In the genomic region with DNA sequence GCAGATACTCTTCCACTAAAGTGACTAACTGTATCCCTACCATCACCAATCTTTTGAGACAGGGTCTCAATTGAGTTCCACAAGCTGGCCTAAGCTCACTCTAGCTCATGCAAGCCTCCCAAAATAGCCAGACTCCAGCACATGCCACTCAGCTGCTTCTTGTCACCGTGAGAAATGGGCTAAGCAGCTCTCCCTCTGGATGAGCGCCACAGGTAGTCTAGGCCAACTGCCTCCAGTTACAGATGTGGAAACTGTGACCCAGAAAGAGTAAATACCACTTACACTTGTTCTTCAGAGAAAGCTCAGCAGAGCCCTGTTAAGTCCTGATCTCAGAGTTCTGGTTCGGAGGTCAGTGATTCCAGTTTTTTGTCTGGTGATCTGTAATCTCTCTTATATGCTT, we compare ENCODE assay signal across 16 mouse cellular contexts. TPM values are rescaled to one million over a fixed set of nuclear protein-coding genes. Genes with fewer than 3 reads are reported as not detected.
DNase-seq lines count a peak whose midpoint lies in the region; TF ChIP-seq lines count a peak whose summit lies in the region.
"Had no signal": no experiment of that assay in that cellular context is flagged by ENCODE, and none has a peak within 500 bp of the region (broad histone marks: within the 10 kb centered on the region; RNA-seq: fewer than 3 reads in every experiment).

No protein-coding gene starts in this region.

- intact Hi-C loops in heart, postnatal 36 days (cut with DNase I): no loop called here

- 59% methylated on average over 3 of the region's 3 CpGs for WGBS in cerebellum, adult 2 months

- TF ChIP-seq POLR2A in cerebellum, adult 2 months (IDR thresholded peaks at IDR 0.05; ENCODE audit: borderline replicate concordance, insufficient read depth, low read length): no peak

- no peaks in the 10 kb centered on the region for H3K27me3 ChIP-seq in cerebellum, adult 2 months (ENCODE audit: control insufficient read depth, insufficient read depth, low read length)
- H3K27me3 ChIP-seq: hindbrain, embryonic 12.5 days; intestine, embryonic 15.5 days; liver, embryonic 15.5 days; megakaryocyte, embryonic 14.5 days had no signal

- H3K4me1 ChIP-seq in cerebellum, adult 2 months (ENCODE audit: control insufficient read depth, insufficient read depth, low read length): peaks cover 25% of the 10 kb centered on the region
- H3K4me1 ChIP-seq: intestine, embryonic 15.5 days had no signal

- no peak overlapping the region for H3K4me3 ChIP-seq in cerebellum, adult 2 months (replicated peaks; ENCODE audit: insufficient read depth, low read depth, low read length)
- H3K4me3 ChIP-seq: hindbrain, embryonic 12.5 days; intestine, embryonic 15.5 days; limb, embryonic 10.5 days; liver, embryonic 15.5 days; megakaryocyte, embryonic 14.5 days had no signal

- DNase-seq in gastrocnemius, adult 18-20 months (ENCODE audit: low spot score): peak; percentile 91
- no peak for DNase-seq in gastrocnemius, postnatal 4 days (ENCODE audit: low spot score in 2 of 2)
- peak; percentile 70 for DNase-seq in fibroblast of lung, adult 2 months (ENCODE audit: low read depth)
- peak; percentile 45 to 61 for DNase-seq in heart, adult 9 months (ENCODE audit: low spot score in 2 of 2)
- DNase-seq in heart, postnatal 36 days: peak; percentile 47 to 64
- no peak for DNase-seq in kidney, postnatal 36 days
- no peak for DNase-seq in cerebellum, adult 2 months
- no peak for DNase-seq in embryo, embryonic 9.5 days (ENCODE audit: extremely low spot score)
- DNase-seq: adrenal gland, postnatal 10 days; kidney, postnatal 10 days; thymus, adult 2 months had no signal

- H3K27ac ChIP-seq in cerebellum, adult 2 months (ENCODE audit: insufficient read depth, low read length): no peak overlapping the region
- H3K27ac ChIP-seq: hindbrain, embryonic 12.5 days; intestine, embryonic 15.5 days; limb, embryonic 10.5 days; liver, embryonic 15.5 days had no signal

- TF ChIP-seq CTCF in cerebellum, adult 2 months (IDR thresholded peaks at IDR 0.05; ENCODE audit: borderline replicate concordance, insufficient read depth, low read depth, low read length): no peak

RNA-seq across cellular contexts. Expression of a gene that starts 43.7 kb away (rescaled TPM):
- 10 to 100 TPM; 30.9 to 34.1 TPM for total RNA-seq in gastrocnemius, adult 18-20 months (2021)
- 10 to 100 TPM; 32.3 to 37.3 TPM for total RNA-seq in gastrocnemius, postnatal 4 days (2021)
- 10 to 100 TPM; 32.4 to 32.8 TPM for total RNA-seq in heart, postnatal 36 days (2021)
- polyA plus RNA-seq in cerebellum, adult 2 months (2012; rRNA removed): 39.4 and 42.7 TPM in 2 replicates

Comparison
In these comparisons a context has a peak if more than half of its experiments do, and no peak if none do; other contexts are left out.
1. DNase-seq: peak in gastrocnemius, adult 18-20 months (single experiment), fibroblast of lung, adult 2 months (single experiment), heart, adult 9 months (2 of 2) and heart, postnatal 36 days (2 of 2); none in gastrocnemius, postnatal 4 days (0 of 2), kidney, postnatal 36 days (0 of 2), cerebellum, adult 2 months (0 of 2) and embryo, embryonic 9.5 days (single experiment).